Mouse (Mus musculus): Measurements from ENCODE around the gene Zfand3. TPM values are rescaled to one million over a fixed set of nuclear protein-coding genes. Genes with fewer than 3 reads are reported as not detected.

Gene Zfand3
- polyA plus RNA-seq, 1 experiment from 2014 or later: 24.2 TPM

- no peak overlapping the region for H3K9ac ChIP-seq (ENCODE audit: low read depth, low read length)
- no peak overlapping the region for H3K4me2 ChIP-seq
- no peaks in the 10 kb centered on the region for H3K36me3 ChIP-seq (ENCODE audit: control insufficient read depth, insufficient read depth, low read length)
- H3K4me1 ChIP-seq (replicated peaks; ENCODE audit: control insufficient read depth, insufficient read depth, low read length): no peaks in the 10 kb centered on the region
- no peak for ATAC-seq (replicated peaks; ENCODE audit: low FRiP score)
- H3K9me3 ChIP-seq (ENCODE audit: control insufficient read depth, low read length): no peaks in the 10 kb centered on the region
- no peak for DNase-seq (ENCODE audit: low spot score)
- no peak overlapping the region for H3K4me3 ChIP-seq (ENCODE audit: low read depth, low read length)
- H3K27me3 ChIP-seq (replicated peaks; ENCODE audit: control insufficient read depth, insufficient read depth, low read length): no peaks in the 10 kb centered on the region
- 71% methylated on average over 2 of the region's 2 CpGs for WGBS
- H3K27ac ChIP-seq (ENCODE audit: low read depth, low read length): no peak overlapping the region
These were observed 13.7 kb upstream of the Zfand3 start for GRCm38 (mm10) chr17:29990845-29991244.

- no peaks in the 10 kb centered on the region for H3K27me3 ChIP-seq (replicated peaks; ENCODE audit: control insufficient read depth, insufficient read depth, low read length)
- H3K9me3 ChIP-seq (ENCODE audit: control insufficient read depth, low read length): no peaks in the 10 kb centered on the region
- no peaks in the 10 kb centered on the region for H3K4me1 ChIP-seq (replicated peaks; ENCODE audit: control insufficient read depth, insufficient read depth, low read length)
- no peak overlapping the region for H3K9ac ChIP-seq (ENCODE audit: low read depth, low read length)
- H3K4me3 ChIP-seq (ENCODE audit: low read depth, low read length): no peak overlapping the region
- DNase-seq (ENCODE audit: low spot score): no peak
- ATAC-seq (replicated peaks; ENCODE audit: low FRiP score): no peak
- 73% methylated on average over 8 of the region's 8 CpGs for WGBS
- H3K27ac ChIP-seq (ENCODE audit: low read depth, low read length): no peak overlapping the region
- no peaks in the 10 kb centered on the region for H3K36me3 ChIP-seq (ENCODE audit: control insufficient read depth, insufficient read depth, low read length)
- no peak overlapping the region for H3K4me2 ChIP-seq
These were observed 11.0 kb upstream of the Zfand3 start for GRCm38 (mm10) chr17:29993488-29993887.

- DNase-seq (ENCODE audit: low spot score): no peak
- Histone ChIP-seq H3K4me3 (ENCODE audit: low read depth, low read length) (no peak overlapping the region), H3K4me1 (replicated peaks; ENCODE audit: control insufficient read depth, insufficient read depth, low read length) (no peaks in the 10 kb centered on the region), H3K4me2 (no peak overlapping the region), H3K27ac (ENCODE audit: low read depth, low read length) (no peak overlapping the region), H3K9ac (ENCODE audit: low read depth, low read length) (no peak overlapping the region), H3K27me3 (replicated peaks; ENCODE audit: control insufficient read depth, insufficient read depth, low read length) (no peaks in the 10 kb centered on the region), H3K36me3 (ENCODE audit: control insufficient read depth, insufficient read depth, low read length) (no peaks in the 10 kb centered on the region), H3K9me3 (ENCODE audit: control insufficient read depth, low read length) (no peaks in the 10 kb centered on the region)
- ATAC-seq (replicated peaks; ENCODE audit: low FRiP score): no peak
- WGBS: 84% methylated on average over 3 of the region's 3 CpGs
These were observed 10.5 kb upstream of the Zfand3 start for GRCm38 (mm10) chr17:29994011-29994410.

GRCm38 (mm10) chr17:29994459-29994858, 10.1 kb upstream of the Zfand3 start:
- ATAC-seq (replicated peaks; ENCODE audit: low FRiP score) (no peak), DNase-seq (ENCODE audit: low spot score) (no peak)
- no peak overlapping the region for H3K9ac ChIP-seq (ENCODE audit: low read depth, low read length)
- H3K4me1 ChIP-seq (replicated peaks; ENCODE audit: control insufficient read depth, insufficient read depth, low read length): no peaks in the 10 kb centered on the region
- H3K4me3 ChIP-seq (ENCODE audit: low read depth, low read length): no peak overlapping the region
- no peaks in the 10 kb centered on the region for H3K9me3 ChIP-seq (ENCODE audit: control insufficient read depth, low read length)
- no peak overlapping the region for H3K4me2 ChIP-seq
- H3K27me3 ChIP-seq (replicated peaks; ENCODE audit: control insufficient read depth, insufficient read depth, low read length): no peaks in the 10 kb centered on the region
- H3K27ac ChIP-seq (ENCODE audit: low read depth, low read length): no peak overlapping the region
- no peaks in the 10 kb centered on the region for H3K36me3 ChIP-seq (ENCODE audit: control insufficient read depth, insufficient read depth, low read length)
- WGBS: 78% methylated on average over 4 of the region's 4 CpGs

GRCm38 (mm10) chr17:29995986-29996385, 8.5 kb upstream of the Zfand3 start:
- no peak for DNase-seq (ENCODE audit: low spot score)
- no peak overlapping the region for H3K9ac ChIP-seq (ENCODE audit: low read depth, low read length)
- H3K4me1 ChIP-seq (replicated peaks; ENCODE audit: control insufficient read depth, insufficient read depth, low read length): no peaks in the 10 kb centered on the region
- no peaks in the 10 kb centered on the region for H3K36me3 ChIP-seq (ENCODE audit: control insufficient read depth, insufficient read depth, low read length)
- H3K4me2 ChIP-seq: no peak overlapping the region
- H3K4me3 ChIP-seq (ENCODE audit: low read depth, low read length): no peak overlapping the region
- 85% methylated on average over 5 of the region's 5 CpGs for WGBS
- no peak for ATAC-seq (replicated peaks; ENCODE audit: low FRiP score)
- H3K27ac ChIP-seq (ENCODE audit: low read depth, low read length): no peak overlapping the region
- no peaks in the 10 kb centered on the region for H3K9me3 ChIP-seq (ENCODE audit: control insufficient read depth, low read length)
- H3K27me3 ChIP-seq (replicated peaks; ENCODE audit: control insufficient read depth, insufficient read depth, low read length): no peaks in the 10 kb centered on the region

- Histone ChIP-seq H3K4me2 (no peak overlapping the region), H3K4me1 (replicated peaks; ENCODE audit: control insufficient read depth, insufficient read depth, low read length) (no peaks in the 10 kb centered on the region), H3K36me3 (ENCODE audit: control insufficient read depth, insufficient read depth, low read length) (no peaks in the 10 kb centered on the region), H3K9me3 (ENCODE audit: control insufficient read depth, low read length) (no peaks in the 10 kb centered on the region), H3K4me3 (ENCODE audit: low read depth, low read length) (no peak overlapping the region), H3K27ac (ENCODE audit: low read depth, low read length) (no peak overlapping the region), H3K9ac (ENCODE audit: low read depth, low read length) (no peak overlapping the region), H3K27me3 (replicated peaks; ENCODE audit: control insufficient read depth, insufficient read depth, low read length) (no peaks in the 10 kb centered on the region)
- 88% methylated on average over 7 of the region's 7 CpGs for WGBS
- ATAC-seq (replicated peaks; ENCODE audit: low FRiP score) (no peak), DNase-seq (ENCODE audit: low spot score) (no peak)
These were observed 6.8 kb upstream of the Zfand3 start for GRCm38 (mm10) chr17:29997726-29998125.

GRCm38 (mm10) chr17:29998566-29999295, 5.8 kb upstream of the Zfand3 start:
- H3K4me2 ChIP-seq: no peak overlapping the region
- DNase-seq (ENCODE audit: low spot score): no peak
- no peaks in the 10 kb centered on the region for H3K36me3 ChIP-seq (ENCODE audit: control insufficient read depth, insufficient read depth, low read length)
- no peak overlapping the region for H3K9ac ChIP-seq (ENCODE audit: low read depth, low read length)
- no peaks in the 10 kb centered on the region for H3K4me1 ChIP-seq (replicated peaks; ENCODE audit: control insufficient read depth, insufficient read depth, low read length)
- H3K4me3 ChIP-seq (ENCODE audit: low read depth, low read length): no peak overlapping the region
- no peaks in the 10 kb centered on the region for H3K9me3 ChIP-seq (ENCODE audit: control insufficient read depth, low read length)
- no peaks in the 10 kb centered on the region for H3K27me3 ChIP-seq (replicated peaks; ENCODE audit: control insufficient read depth, insufficient read depth, low read length)
- 78% methylated on average over 24 of the region's 24 CpGs for WGBS
- no peak for ATAC-seq (replicated peaks; ENCODE audit: low FRiP score)
- H3K27ac ChIP-seq (ENCODE audit: low read depth, low read length): no peak overlapping the region

GRCm38 (mm10) chr17:30005103-30005443, 540 bp downstream of the Zfand3 start:
- WGBS: 2% methylated on average over 29 of the region's 47 CpGs
- ATAC-seq (replicated peaks; ENCODE audit: low FRiP score): peak; percentile 6; the same call in 1 of the 2 replicates

GRCm38 (mm10) chr17:30005451-30005941, 963 bp downstream of the Zfand3 start:
- peak; percentile 58 for DNase-seq (ENCODE audit: low spot score)
- peaks cover 4% of the 10 kb centered on the region; the same call in 1 of the 2 replicates for H3K36me3 ChIP-seq (ENCODE audit: control insufficient read depth, insufficient read depth, low read length)
- H3K9me3 ChIP-seq (ENCODE audit: control insufficient read depth, low read length): no peaks in the 10 kb centered on the region
- H3K4me2 ChIP-seq: peak overlapping the region; percentile 87
- peak overlapping the region; percentile 99 for H3K27ac ChIP-seq (ENCODE audit: low read depth, low read length)
- peaks cover 25% of the 10 kb centered on the region for H3K4me1 ChIP-seq (replicated peaks; ENCODE audit: control insufficient read depth, insufficient read depth, low read length)
- H3K4me3 ChIP-seq (ENCODE audit: low read depth, low read length): peak overlapping the region; percentile 93
- H3K27me3 ChIP-seq (replicated peaks; ENCODE audit: control insufficient read depth, insufficient read depth, low read length): no peaks in the 10 kb centered on the region
- WGBS: 1% methylated on average over 18 of the region's 19 CpGs
- ATAC-seq (replicated peaks; ENCODE audit: low FRiP score): peak; percentile 11; the same call in 1 of the 2 replicates
- peak overlapping the region; percentile 91 for H3K9ac ChIP-seq (ENCODE audit: low read depth, low read length)

More at GRCm38 (mm10) chr17:30005103-30005443, 540 bp downstream of the Zfand3 start:
- Histone ChIP-seq H3K9ac (ENCODE audit: low read depth, low read length) (peak overlapping the region; percentile 91), H3K27ac (ENCODE audit: low read depth, low read length) (peak overlapping the region; percentile 99), H3K4me2 (peak overlapping the region; percentile 87), H3K4me1 (replicated peaks; ENCODE audit: control insufficient read depth, insufficient read depth, low read length) (peaks cover 22% of the 10 kb centered on the region), H3K36me3 (ENCODE audit: control insufficient read depth, insufficient read depth, low read length) (peaks cover 4% of the 10 kb centered on the region; the same call in 1 of the 2 replicates), H3K4me3 (ENCODE audit: low read depth, low read length) (peak overlapping the region; percentile 93), H3K27me3 (replicated peaks; ENCODE audit: control insufficient read depth, insufficient read depth, low read length) (no peaks in the 10 kb centered on the region), H3K9me3 (ENCODE audit: control insufficient read depth, low read length) (no peaks in the 10 kb centered on the region)
- DNase-seq (ENCODE audit: low spot score): no peak
